Mouse (Mus musculus) 416B (cell line): ENCODE data around the gene Icosl.
"Not testable (repeated sequence)": the region's sequence is repeated elsewhere in the genome, so short reads cannot be mapped to it uniquely, and the experiment has no call there.

ENCODE experiments used
- DNase-seq: peaks from one replicate; pipeline ENCODE4 v3.0.0; 2011; ENCODE audit warnings: low read depth

Gene Icosl

GRCm38 (mm10) chr10:78069101-78070011 is at the start of gene Icosl:
TSS of gene Icosl (plus strand) at chr10:78069302.
- DNase-seq, result peak; percentile 81

- not testable (repeated sequence) for DNase-seq
Measured at GRCm38 (mm10) chr10:78019984-78020383, 49.1 kb upstream of the Icosl start.

GRCm38 (mm10) chr10:78025453-78025852 is 43.6 kb upstream of the Icosl start:
- peak; percentile 66 for DNase-seq

- DNase-seq, result peak; percentile 91
Measured at GRCm38 (mm10) chr10:78028129-78028528, 41.0 kb upstream of the Icosl start.

GRCm38 (mm10) chr10:78029080-78029479 is 40.0 kb upstream of the Icosl start:
- DNase-seq, result no peak

GRCm38 (mm10) chr10:78031987-78032386 is 37.1 kb upstream of the Icosl start:
- peak; percentile 37 for DNase-seq

GRCm38 (mm10) chr10:78037139-78037538 is 32.0 kb upstream of the Icosl start:
- no peak for DNase-seq

- no peak for DNase-seq
Measured at GRCm38 (mm10) chr10:78041647-78042046, 27.5 kb upstream of the Icosl start, which contains the start of gene Dnmt3l. TSS of gene Dnmt3l (plus strand) at chr10:78041947.

GRCm38 (mm10) chr10:78042096-78042495 is 27.0 kb upstream of the Icosl start:
- DNase-seq, result no peak

- no peak for DNase-seq
Measured at GRCm38 (mm10) chr10:78042697-78043405, 26.3 kb upstream of the Icosl start.

GRCm38 (mm10) chr10:78043406-78043836 is 25.7 kb upstream of the Icosl start, which contains the start of gene Aire:
TSS of gene Aire (minus strand) at chr10:78043610.
- DNase-seq, result peak; percentile 26

- no peak for DNase-seq
Measured at GRCm38 (mm10) chr10:78044531-78044930, 24.6 kb upstream of the Icosl start.

- no peak for DNase-seq
Measured at GRCm38 (mm10) chr10:78046388-78046787, 22.7 kb upstream of the Icosl start.

GRCm38 (mm10) chr10:78048061-78048730 is 20.9 kb upstream of the Icosl start:
- no peak for DNase-seq

- no peak for DNase-seq
Measured at GRCm38 (mm10) chr10:78049519-78050035, 19.5 kb upstream of the Icosl start.

- peak; percentile 94 for DNase-seq
Measured at GRCm38 (mm10) chr10:78054633-78055565, 14.2 kb upstream of the Icosl start.

- no peak for DNase-seq
Measured at GRCm38 (mm10) chr10:78057056-78057455, 12.0 kb upstream of the Icosl start.

- DNase-seq, result no peak
Measured at GRCm38 (mm10) chr10:78063122-78063521, 6.0 kb upstream of the Icosl start.

GRCm38 (mm10) chr10:78067226-78067625 is 1.9 kb upstream of the Icosl start:
- DNase-seq, result peak; percentile 71

- peak; percentile 20 for DNase-seq
Measured at GRCm38 (mm10) chr10:78068541-78068940, 561 bp upstream of the Icosl start.

GRCm38 (mm10) chr10:78074151-78074550 is 5.0 kb downstream of the Icosl start:
- DNase-seq, result no peak
